Mouse (Mus musculus): Measurements from ENCODE around the gene Mmrn2. TPM values are rescaled to one million over a fixed set of nuclear protein-coding genes. Genes with fewer than 3 reads are reported as not detected.
"Not testable (repeated sequence)": the region's sequence is repeated elsewhere in the genome, so short reads cannot be mapped to it uniquely, and the experiment has no call there.

Gene Mmrn2
- polyA plus RNA-seq, 1 experiment from 2014 or later, result 6.2 TPM

- H3K27ac ChIP-seq, result peak overlapping the region; percentile 71; the same call in 1 of the 2 replicates
These were observed 10.8 kb upstream of the Mmrn2 start for GRCm38 (mm10) chr14:34364254-34365146.

GRCm38 (mm10) chr14:34365147-34365507, 10.1 kb upstream of the Mmrn2 start:
- H3K4me3 ChIP-seq, result no peak overlapping the region
- 0 out of 2 replicates have a peak, but pooled peaks cover 6% of the 10 kb centered on the region for H3K9me3 ChIP-seq
- no peak overlapping the region for H3K27ac ChIP-seq
- peaks cover 35% of the 10 kb centered on the region for H3K27me3 ChIP-seq (ENCODE audit: poor library complexity, severe bottlenecking)
- no peak for DNase-seq (ENCODE audit: extremely low spot score, low spot score)
- no peaks in the 10 kb centered on the region for H3K36me3 ChIP-seq (replicated peaks)
- peaks cover 18% of the 10 kb centered on the region for H3K4me1 ChIP-seq
- WGBS, result 92% methylated on average over 2 of the region's 2 CpGs

More at GRCm38 (mm10) chr14:34364254-34365146, 10.8 kb upstream of the Mmrn2 start:
- not testable (repeated sequence) for H3K9me3 ChIP-seq; H3K36me3 ChIP-seq (replicated peaks); DNase-seq (ENCODE audit: extremely low spot score, low spot score)
- peaks cover 18% of the 10 kb centered on the region for H3K4me1 ChIP-seq
- 79% methylated on average over 15 of the region's 15 CpGs for WGBS
- peak overlapping the region; percentile 57 for H3K4me3 ChIP-seq
- H3K27me3 ChIP-seq (ENCODE audit: poor library complexity, severe bottlenecking), result peaks cover 35% of the 10 kb centered on the region

GRCm38 (mm10) chr14:34370203-34370602, 5.1 kb upstream of the Mmrn2 start:
- DNase-seq (ENCODE audit: extremely low spot score, low spot score), result no peak
- no peaks in the 10 kb centered on the region for H3K36me3 ChIP-seq (replicated peaks)
- H3K27ac ChIP-seq, result no peak overlapping the region
- 0 out of 2 replicates have a peak, but pooled peaks cover 4% of the 10 kb centered on the region for H3K9me3 ChIP-seq
- no peaks in the 10 kb centered on the region for H3K27me3 ChIP-seq (ENCODE audit: poor library complexity, severe bottlenecking)
- WGBS, result 60% methylated on average over 3 of the region's 3 CpGs
- no peak overlapping the region for H3K4me3 ChIP-seq
- H3K4me1 ChIP-seq, result peaks cover 8% of the 10 kb centered on the region

GRCm38 (mm10) chr14:34370921-34371320, 4.3 kb upstream of the Mmrn2 start:
- WGBS, result 90% methylated on average over 3 of the region's 3 CpGs
- no peak overlapping the region for H3K4me3 ChIP-seq
- no peaks in the 10 kb centered on the region for H3K36me3 ChIP-seq (replicated peaks)
- peaks cover 10% of the 10 kb centered on the region for H3K4me1 ChIP-seq
- H3K9me3 ChIP-seq, result no peaks in the 10 kb centered on the region
- no peak for DNase-seq (ENCODE audit: extremely low spot score, low spot score)
- no peak overlapping the region for H3K27ac ChIP-seq
- H3K27me3 ChIP-seq (ENCODE audit: poor library complexity, severe bottlenecking), result no peaks in the 10 kb centered on the region

GRCm38 (mm10) chr14:34371763-34372162, 3.5 kb upstream of the Mmrn2 start:
- no peak for DNase-seq (ENCODE audit: extremely low spot score, low spot score)
- 86% methylated on average over 2 of the region's 2 CpGs for WGBS
- H3K27ac ChIP-seq, result no peak overlapping the region

GRCm38 (mm10) chr14:34372646-34373045, 2.6 kb upstream of the Mmrn2 start:
- Histone ChIP-seq H3K4me3 (no peak overlapping the region), H3K27me3 (ENCODE audit: poor library complexity, severe bottlenecking) (no peaks in the 10 kb centered on the region), H3K36me3 (replicated peaks) (no peaks in the 10 kb centered on the region), H3K27ac (no peak overlapping the region), H3K9me3 (no peaks in the 10 kb centered on the region), H3K4me1 (peaks cover 10% of the 10 kb centered on the region)
- 87% methylated on average over 6 of the region's 6 CpGs for whole genome bisulfite sequencing
- DNase-seq (ENCODE audit: extremely low spot score, low spot score), result no peak

More at GRCm38 (mm10) chr14:34371763-34372162, 3.5 kb upstream of the Mmrn2 start:
- Histone ChIP-seq H3K27me3 (ENCODE audit: poor library complexity, severe bottlenecking) (no peaks in the 10 kb centered on the region), H3K4me3 (no peak overlapping the region), H3K9me3 (no peaks in the 10 kb centered on the region), H3K36me3 (replicated peaks) (no peaks in the 10 kb centered on the region), H3K4me1 (peaks cover 10% of the 10 kb centered on the region)

GRCm38 (mm10) chr14:34373581-34373980, 1.7 kb upstream of the Mmrn2 start:
- H3K27me3 ChIP-seq (ENCODE audit: poor library complexity, severe bottlenecking), result no peaks in the 10 kb centered on the region
- peaks cover 16% of the 10 kb centered on the region for H3K4me1 ChIP-seq
- no peak overlapping the region for H3K27ac ChIP-seq
- H3K36me3 ChIP-seq (replicated peaks), result no peaks in the 10 kb centered on the region
- no peak for DNase-seq (ENCODE audit: extremely low spot score, low spot score)
- no peaks in the 10 kb centered on the region for H3K9me3 ChIP-seq
- no peak overlapping the region for H3K4me3 ChIP-seq
- whole genome bisulfite sequencing, result 76% methylated on average over 6 of the region's 6 CpGs

- 81% methylated on average over 10 of the region's 10 CpGs for WGBS
- H3K4me1 ChIP-seq, result peaks cover 21% of the 10 kb centered on the region
- H3K4me3 ChIP-seq, result peak within 1 kb of the TSS; percentile 23; the same call in 1 of the 2 replicates
- no peaks in the 10 kb centered on the region for H3K36me3 ChIP-seq (replicated peaks)
- no peak within 1 kb of the TSS for H3K27ac ChIP-seq
- H3K27me3 ChIP-seq (ENCODE audit: poor library complexity, severe bottlenecking), result no peaks in the 10 kb centered on the region
- no peaks in the 10 kb centered on the region for H3K9me3 ChIP-seq
- no peak for DNase-seq (ENCODE audit: extremely low spot score, low spot score)
These were observed 688 bp upstream of the Mmrn2 start, which contains the start of gene Sncg for GRCm38 (mm10) chr14:34374577-34374976. Gene Sncg, minus strand, starts transcription at chr14:34374789.

GRCm38 (mm10) chr14:34375941-34376340, 676 bp downstream of the Mmrn2 start:
- Histone ChIP-seq H3K27ac (peak overlapping the region; percentile 40; the same call in 1 of the 2 replicates), H3K36me3 (replicated peaks) (no peaks in the 10 kb centered on the region), H3K4me1 (peaks cover 21% of the 10 kb centered on the region), H3K27me3 (ENCODE audit: poor library complexity, severe bottlenecking) (no peaks in the 10 kb centered on the region), H3K4me3 (peak overlapping the region; percentile 23), H3K9me3 (no peaks in the 10 kb centered on the region)
- DNase-seq (ENCODE audit: extremely low spot score, low spot score), result no peak
- 78% methylated on average over 5 of the region's 5 CpGs for WGBS

- H3K4me3 ChIP-seq, result peak overlapping the region; percentile 19; the same call in 1 of the 2 replicates
- H3K9me3 ChIP-seq, result no peaks in the 10 kb centered on the region
- DNase-seq (ENCODE audit: extremely low spot score, low spot score), result no peak
- WGBS, result 82% methylated on average over 4 of the region's 4 CpGs
- peak overlapping the region; percentile 40 for H3K27ac ChIP-seq
- peaks cover 21% of the 10 kb centered on the region for H3K4me1 ChIP-seq
- H3K27me3 ChIP-seq (ENCODE audit: poor library complexity, severe bottlenecking), result no peaks in the 10 kb centered on the region
- H3K36me3 ChIP-seq (replicated peaks), result no peaks in the 10 kb centered on the region
These were observed 1.9 kb downstream of the Mmrn2 start for GRCm38 (mm10) chr14:34377121-34377520.

GRCm38 (mm10) chr14:34378560-34379331, 3.5 kb downstream of the Mmrn2 start:
- H3K9me3 ChIP-seq, result no peaks in the 10 kb centered on the region
- peaks cover 21% of the 10 kb centered on the region for H3K4me1 ChIP-seq
- 55% methylated on average over 11 of the region's 11 CpGs for WGBS
- no peaks in the 10 kb centered on the region for H3K36me3 ChIP-seq (replicated peaks)
- no peak overlapping the region for H3K4me3 ChIP-seq
- H3K27ac ChIP-seq, result peak overlapping the region; percentile 73
- no peaks in the 10 kb centered on the region for H3K27me3 ChIP-seq (ENCODE audit: poor library complexity, severe bottlenecking)
- DNase-seq (ENCODE audit: extremely low spot score, low spot score), result peak; percentile 34

- Histone ChIP-seq H3K4me3 (no peak overlapping the region), H3K4me1 (peaks cover 10% of the 10 kb centered on the region), H3K36me3 (replicated peaks) (no peaks in the 10 kb centered on the region), H3K9me3 (no peaks in the 10 kb centered on the region), H3K27ac (no peak overlapping the region), H3K27me3 (ENCODE audit: poor library complexity, severe bottlenecking) (no peaks in the 10 kb centered on the region)
- WGBS, result 93% methylated on average over 9 of the region's 9 CpGs
- no peak for DNase-seq (ENCODE audit: extremely low spot score, low spot score)
These were observed 7.8 kb downstream of the Mmrn2 start for GRCm38 (mm10) chr14:34382921-34383704.

Data from forebrain, embryonic 10.5 days (tissue).